Mouse (Mus musculus): ENCODE measurements around the gene Sh2d4b.

DNA sequence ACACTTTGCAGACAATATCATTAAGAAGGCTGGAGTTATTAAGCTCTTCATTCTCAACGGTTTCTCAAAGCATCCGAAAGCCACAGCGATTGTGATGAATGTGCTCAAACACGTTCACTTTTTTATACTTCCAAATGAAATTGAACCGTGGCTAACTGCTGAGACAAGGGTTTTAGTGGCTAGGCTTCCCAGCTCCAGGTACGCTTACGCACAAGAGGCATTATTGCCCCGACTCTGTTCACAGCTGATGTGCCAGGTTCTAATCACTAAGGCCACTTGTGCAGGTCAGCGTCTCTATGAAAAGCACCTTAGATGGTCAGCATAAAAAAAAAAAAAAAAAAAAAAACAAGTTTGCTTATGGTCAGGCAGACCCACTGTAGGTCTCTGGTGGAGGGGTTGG, 62.6 kb downstream of the Sh2d4b start:
- TF ChIP-seq CTCF (IDR thresholded peaks at IDR 0.05; ENCODE audit: low read depth, low read length), result no peak
- TF ChIP-seq POLR2A (IDR thresholded peaks at IDR 0.05; ENCODE audit: borderline replicate concordance, low read depth, low read length), result no peak

Measured in bone marrow macrophage, adult 2 months (primary cell).